Mouse (Mus musculus): ENCODE data around the gene Ino80d. TPM values are rescaled to one million over a fixed set of nuclear protein-coding genes. Genes with fewer than 3 reads are reported as not detected.

Ino80d gene
- polyA plus RNA-seq, 2 experiments, result 10.2 to 10.5 TPM

DNA sequence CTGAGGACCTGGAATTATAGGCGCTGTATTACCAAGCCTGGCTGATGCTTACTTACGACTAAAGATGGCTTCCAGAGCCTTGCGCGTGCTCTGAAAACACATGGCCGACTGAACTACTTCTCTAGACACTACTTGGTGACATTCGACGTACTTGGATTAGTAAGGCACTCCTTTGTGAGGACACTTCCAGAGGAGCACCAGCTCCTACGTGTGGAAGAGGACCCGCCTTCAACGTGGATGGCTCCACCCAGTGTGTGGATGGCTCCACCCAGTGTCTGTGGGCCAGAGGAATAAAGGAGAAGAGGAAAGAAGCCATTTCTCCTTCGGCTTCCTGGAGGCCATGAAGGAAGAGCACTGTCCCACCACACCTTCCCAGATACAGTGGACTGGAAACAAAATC, 17.3 kb upstream of the Ino80d start:
- H3K27me3 ChIP-seq (ENCODE audit: control insufficient read depth, insufficient read depth, low read length), result no peaks in the 10 kb centered on the region
- ATAC-seq (ENCODE audit: low FRiP score, low read depth), result no peak
- H3K4me3 ChIP-seq (replicated peaks; ENCODE audit: low read length), result no peak overlapping the region
- no peak overlapping the region for H3K27ac ChIP-seq (replicated peaks; ENCODE audit: low read depth, low read length)
- 92% methylated on average over 11 of the region's 11 CpGs for WGBS
- no peak for DNase-seq (ENCODE audit: low spot score)
- H3K9ac ChIP-seq (ENCODE audit: low read depth, low read length, severe bottlenecking), result no peak overlapping the region
- no peaks in the 10 kb centered on the region for H3K9me3 ChIP-seq (ENCODE audit: control insufficient read depth, low read length)
- H3K4me1 ChIP-seq (ENCODE audit: control insufficient read depth, insufficient read depth, low read length), result no peaks in the 10 kb centered on the region
- 0 out of 2 replicates have a peak, but pooled peaks cover 2% of the 10 kb centered on the region for H3K36me3 ChIP-seq (ENCODE audit: control insufficient read depth, insufficient read depth, low read length)
- no peak for TF ChIP-seq POLR2A (IDR thresholded peaks at IDR 0.05; ENCODE audit: borderline replicate concordance, extremely low read depth, insufficient read depth, insufficient read length)
- no peak overlapping the region for H3K4me2 ChIP-seq (replicated peaks; ENCODE audit: low read depth, low read length, severe bottlenecking)

DNA sequence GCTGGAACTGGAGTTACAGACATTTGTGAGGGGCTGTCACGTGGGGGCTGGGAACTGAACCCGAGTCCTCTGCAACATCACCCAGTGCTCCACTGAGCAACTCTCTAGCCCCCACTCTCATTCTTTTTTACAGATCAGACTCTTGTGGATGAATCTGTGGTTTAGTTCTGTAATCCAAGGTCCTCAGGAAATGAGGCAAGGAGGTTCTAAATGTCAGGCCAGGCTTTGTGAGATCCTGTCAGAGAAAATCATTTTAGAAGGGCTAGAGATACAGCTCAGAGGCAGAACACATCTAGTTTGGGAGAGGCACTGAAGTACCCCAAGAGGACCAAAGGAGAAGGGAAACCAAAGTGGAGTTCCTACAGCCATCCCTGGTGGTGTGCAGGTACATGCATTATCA, 16.4 kb upstream of the Ino80d start:
- WGBS, result 82% methylated on average over 2 of the region's 2 CpGs
- Histone ChIP-seq H3K9ac (ENCODE audit: low read depth, low read length, severe bottlenecking) (no peak overlapping the region), H3K36me3 (ENCODE audit: control insufficient read depth, insufficient read depth, low read length) (peaks cover 2% of the 10 kb centered on the region; the same call in 1 of the 2 replicates), H3K4me3 (replicated peaks; ENCODE audit: low read length) (no peak overlapping the region), H3K4me2 (replicated peaks; ENCODE audit: low read depth, low read length, severe bottlenecking) (no peak overlapping the region), H3K27ac (replicated peaks; ENCODE audit: low read depth, low read length) (no peak overlapping the region), H3K4me1 (ENCODE audit: control insufficient read depth, insufficient read depth, low read length) (no peaks in the 10 kb centered on the region), H3K9me3 (ENCODE audit: control insufficient read depth, low read length) (no peaks in the 10 kb centered on the region), H3K27me3 (ENCODE audit: control insufficient read depth, insufficient read depth, low read length) (no peaks in the 10 kb centered on the region)
- ATAC-seq (ENCODE audit: low FRiP score, low read depth) (no peak), DNase-seq (ENCODE audit: low spot score) (no peak)
- TF ChIP-seq POLR2A (IDR thresholded peaks at IDR 0.05; ENCODE audit: borderline replicate concordance, extremely low read depth, insufficient read depth, insufficient read length), result no peak

DNA sequence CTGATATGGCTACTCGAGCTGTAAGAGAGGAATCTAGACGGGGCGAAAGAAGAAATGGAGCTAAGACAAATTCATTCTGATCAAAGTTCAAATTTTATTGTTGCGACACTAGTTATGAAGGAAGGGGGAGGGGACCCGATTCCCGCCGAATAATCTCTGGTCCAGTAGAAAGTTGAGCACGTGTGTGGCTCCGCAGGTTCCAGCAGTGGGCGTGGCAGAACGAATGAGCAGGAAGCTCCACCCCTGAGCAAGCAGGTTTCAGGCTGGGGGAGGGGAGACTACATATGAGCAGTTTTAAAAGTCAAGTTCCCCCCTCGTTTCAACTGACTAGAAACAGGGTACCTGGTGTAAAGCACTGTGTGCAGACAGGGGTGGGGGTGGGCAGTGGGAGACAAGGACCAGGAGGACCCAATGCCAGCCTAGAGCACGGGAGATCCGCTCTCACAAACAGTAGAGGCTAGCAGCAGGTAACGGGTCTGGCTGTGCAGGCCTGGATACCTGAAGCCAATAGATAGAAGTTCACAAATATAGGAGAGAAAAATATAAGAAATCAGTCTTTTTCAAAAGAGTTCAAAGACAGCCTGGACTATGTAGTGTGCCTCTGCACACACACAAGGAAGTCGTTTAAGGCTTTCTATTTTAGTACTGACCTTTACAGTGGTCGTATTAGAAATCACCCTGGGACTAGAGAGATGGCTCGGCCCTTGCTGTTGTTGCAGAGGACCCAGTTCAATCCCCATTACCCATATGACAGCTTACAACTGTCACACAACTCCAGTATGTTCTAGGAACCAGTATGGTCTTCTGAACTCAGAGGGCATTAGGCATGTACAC, 15.6 kb upstream of the Ino80d start:
- 18% methylated on average over 18 of the region's 18 CpGs for WGBS
- no peak for TF ChIP-seq POLR2A (IDR thresholded peaks at IDR 0.05; ENCODE audit: borderline replicate concordance, extremely low read depth, insufficient read depth, insufficient read length)
- H3K4me1 ChIP-seq (ENCODE audit: control insufficient read depth, insufficient read depth, low read length), result no peaks in the 10 kb centered on the region
- H3K4me3 ChIP-seq (replicated peaks; ENCODE audit: low read length), result peak overlapping the region; percentile 25
- H3K9ac ChIP-seq (ENCODE audit: low read depth, low read length, severe bottlenecking), result 0 out of 2 replicates have a peak overlapping the region, but pooled peaks have one; percentile 18
- no peaks in the 10 kb centered on the region for H3K9me3 ChIP-seq (ENCODE audit: control insufficient read depth, low read length)
- peaks cover 2% of the 10 kb centered on the region; the same call in 1 of the 2 replicates for H3K36me3 ChIP-seq (ENCODE audit: control insufficient read depth, insufficient read depth, low read length)
- H3K4me2 ChIP-seq (replicated peaks; ENCODE audit: low read depth, low read length, severe bottlenecking), result peak overlapping the region; percentile 43
- DNase-seq (ENCODE audit: low spot score), result no peak
- peak; percentile 51; the same call in 1 of the 2 replicates for ATAC-seq (ENCODE audit: low FRiP score, low read depth)
- no peaks in the 10 kb centered on the region for H3K27me3 ChIP-seq (ENCODE audit: control insufficient read depth, insufficient read depth, low read length)
- no peak overlapping the region for H3K27ac ChIP-seq (replicated peaks; ENCODE audit: low read depth, low read length)

DNA sequence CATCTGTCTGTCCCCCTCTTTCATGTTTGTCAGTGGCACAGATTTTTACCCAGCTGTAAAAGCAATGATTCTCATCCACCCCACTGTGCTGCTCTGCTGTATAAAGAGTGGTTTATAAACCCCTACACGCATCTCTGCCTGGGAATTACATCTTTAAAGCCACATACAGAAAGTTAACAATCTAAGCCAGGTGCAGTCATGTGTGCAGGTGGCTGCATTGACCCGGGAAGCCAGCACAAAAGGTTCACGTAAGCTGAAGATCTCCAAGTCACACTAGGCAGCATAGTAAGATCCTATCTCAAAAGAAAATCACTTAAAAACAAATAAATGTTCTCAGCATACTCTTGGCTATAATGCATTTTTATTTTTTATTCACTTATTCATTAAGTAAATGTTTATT, 14.8 kb upstream of the Ino80d start:
- DNase-seq (ENCODE audit: low spot score), result no peak
- no peak for ATAC-seq (ENCODE audit: low FRiP score, low read depth)
- H3K27ac ChIP-seq (replicated peaks; ENCODE audit: low read depth, low read length), result no peak overlapping the region
- H3K27me3 ChIP-seq (ENCODE audit: control insufficient read depth, insufficient read depth, low read length), result no peaks in the 10 kb centered on the region
- H3K36me3 ChIP-seq (ENCODE audit: control insufficient read depth, insufficient read depth, low read length), result peaks cover 7% of the 10 kb centered on the region
- TF ChIP-seq POLR2A (IDR thresholded peaks at IDR 0.05; ENCODE audit: borderline replicate concordance, extremely low read depth, insufficient read depth, insufficient read length), result no peak
- H3K9me3 ChIP-seq (ENCODE audit: control insufficient read depth, low read length), result no peaks in the 10 kb centered on the region
- peak overlapping the region; percentile 25; the same call in 1 of the 2 replicates for H3K4me3 ChIP-seq (replicated peaks; ENCODE audit: low read length)
- 32% methylated on average over 3 of the region's 3 CpGs for WGBS
- no peaks in the 10 kb centered on the region for H3K4me1 ChIP-seq (ENCODE audit: control insufficient read depth, insufficient read depth, low read length)
- H3K9ac ChIP-seq (ENCODE audit: low read depth, low read length, severe bottlenecking), result no peak overlapping the region
- peak overlapping the region; percentile 43; the same call in 1 of the 2 replicates for H3K4me2 ChIP-seq (replicated peaks; ENCODE audit: low read depth, low read length, severe bottlenecking)

DNA sequence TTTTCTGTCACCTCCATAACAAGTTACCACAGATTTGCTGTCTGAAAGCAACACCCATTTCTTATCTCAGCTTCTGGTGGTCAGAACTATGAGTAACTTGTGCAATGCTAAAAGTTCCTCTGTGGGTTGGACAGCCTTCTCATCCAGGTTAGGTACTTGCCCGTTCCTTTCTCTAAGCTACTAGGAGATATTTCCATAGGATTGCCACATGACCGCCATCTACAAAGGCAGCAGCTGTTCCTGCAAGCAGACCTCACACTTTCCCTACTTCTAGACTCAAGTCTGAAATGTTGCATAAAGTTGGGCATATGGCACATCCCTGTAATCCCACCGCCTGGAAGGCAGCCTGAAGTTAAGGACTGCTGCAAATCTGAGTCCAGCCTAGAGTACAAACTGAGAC, 11.7 kb upstream of the Ino80d start:
- H3K9ac ChIP-seq (ENCODE audit: low read depth, low read length, severe bottlenecking), result no peak overlapping the region
- peaks cover 29% of the 10 kb centered on the region for H3K36me3 ChIP-seq (ENCODE audit: control insufficient read depth, insufficient read depth, low read length)
- no peak overlapping the region for H3K27ac ChIP-seq (replicated peaks; ENCODE audit: low read depth, low read length)
- no peak for TF ChIP-seq POLR2A (IDR thresholded peaks at IDR 0.05; ENCODE audit: borderline replicate concordance, extremely low read depth, insufficient read depth, insufficient read length)
- H3K4me1 ChIP-seq (ENCODE audit: control insufficient read depth, insufficient read depth, low read length), result no peaks in the 10 kb centered on the region
- no peaks in the 10 kb centered on the region for H3K9me3 ChIP-seq (ENCODE audit: control insufficient read depth, low read length)
- ATAC-seq (ENCODE audit: low FRiP score, low read depth), result no peak
- DNase-seq (ENCODE audit: low spot score), result no peak
- H3K27me3 ChIP-seq (ENCODE audit: control insufficient read depth, insufficient read depth, low read length), result no peaks in the 10 kb centered on the region
- H3K4me2 ChIP-seq (replicated peaks; ENCODE audit: low read depth, low read length, severe bottlenecking), result no peak overlapping the region
- no peak overlapping the region for H3K4me3 ChIP-seq (replicated peaks; ENCODE audit: low read length)
- 93% methylated on average over 3 of the region's 3 CpGs for WGBS
